Mouse (Mus musculus): ENCODE results near the gene Rps2. TPM values are rescaled to one million over a fixed set of nuclear protein-coding genes. Genes with fewer than 3 reads are reported as not detected.

Rps2 gene
- polyA plus RNA-seq, 1 experiment from 2014 or later = 1,299 TPM

- H3K4me2 ChIP-seq (replicated peaks; ENCODE audit: low read depth, low read length) = peak within 1 kb of the TSS; percentile 80
Observed at GRCm38 (mm10) chr17:24696011-24696697, 21.8 kb upstream of the Rps2 start, which contains the start of the genes Gfer and Noxo1. TSS of gene Gfer (minus strand) at chr17:24696156. TSS of gene Noxo1 (plus strand) at chr17:24696234.

GRCm38 (mm10) chr17:24697985-24698384 is 19.9 kb upstream of the Rps2 start:
- Histone ChIP-seq H3K27me3 (ENCODE audit: control insufficient read depth, insufficient read depth, low read length) (no peaks in the 10 kb centered on the region), H3K27ac (ENCODE audit: low read depth, low read length) (no peak overlapping the region), H3K9me3 (ENCODE audit: control insufficient read depth, low read length) (no peaks in the 10 kb centered on the region), H3K4me2 (replicated peaks; ENCODE audit: low read depth, low read length) (no peak overlapping the region), H3K4me3 (ENCODE audit: low read depth, low read length) (no peak overlapping the region), H3K9ac (ENCODE audit: low read depth, low read length) (no peak overlapping the region), H3K4me1 (replicated peaks; ENCODE audit: control insufficient read depth, insufficient read depth, low read length) (no peaks in the 10 kb centered on the region; the same call in 1 of the 2 replicates), H3K36me3 (ENCODE audit: control insufficient read depth, insufficient read depth, low read length) (peaks cover 8% of the 10 kb centered on the region; the same call in 1 of the 2 replicates)
- DNase-seq (ENCODE audit: low spot score) = no peak
- ATAC-seq (ENCODE audit: low FRiP score) = no peak
- 11% methylated on average over 5 of the region's 5 CpGs for WGBS

More at GRCm38 (mm10) chr17:24696011-24696697, 21.8 kb upstream of the Rps2 start, which contains the start of the genes Gfer and Noxo1:
- Histone ChIP-seq H3K4me1 (replicated peaks; ENCODE audit: control insufficient read depth, insufficient read depth, low read length) (no peaks in the 10 kb centered on the region; the same call in 1 of the 2 replicates), H3K9me3 (ENCODE audit: control insufficient read depth, low read length) (no peaks in the 10 kb centered on the region), H3K27me3 (ENCODE audit: control insufficient read depth, insufficient read depth, low read length) (no peaks in the 10 kb centered on the region), H3K36me3 (ENCODE audit: control insufficient read depth, insufficient read depth, low read length) (peaks cover 2% of the 10 kb centered on the region; the same call in 1 of the 2 replicates), H3K9ac (ENCODE audit: low read depth, low read length) (peak within 1 kb of the TSS; percentile 89), H3K4me3 (ENCODE audit: low read depth, low read length) (peak within 1 kb of the TSS; percentile 88), H3K27ac (ENCODE audit: low read depth, low read length) (peak within 1 kb of the TSS; percentile 83)
- ATAC-seq (ENCODE audit: low FRiP score) (peak; percentile 91), DNase-seq (ENCODE audit: low spot score) (peak; percentile 89)
- under 1% methylated on average over 55 of the region's 76 CpGs for WGBS

GRCm38 (mm10) chr17:24698715-24699114 is 19.2 kb upstream of the Rps2 start:
- no peak overlapping the region for H3K9ac ChIP-seq (ENCODE audit: low read depth, low read length)
- 61% methylated on average over 9 of the region's 9 CpGs for WGBS
- ATAC-seq (ENCODE audit: low FRiP score) (no peak), DNase-seq (ENCODE audit: low spot score) (no peak)
- no peak overlapping the region for H3K4me2 ChIP-seq (replicated peaks; ENCODE audit: low read depth, low read length)
- no peaks in the 10 kb centered on the region for H3K27me3 ChIP-seq (ENCODE audit: control insufficient read depth, insufficient read depth, low read length)
- H3K4me1 ChIP-seq (replicated peaks; ENCODE audit: control insufficient read depth, insufficient read depth, low read length) = no peaks in the 10 kb centered on the region; the same call in 1 of the 2 replicates
- no peaks in the 10 kb centered on the region for H3K9me3 ChIP-seq (ENCODE audit: control insufficient read depth, low read length)
- no peak overlapping the region for H3K27ac ChIP-seq (ENCODE audit: low read depth, low read length)
- H3K4me3 ChIP-seq (ENCODE audit: low read depth, low read length) = no peak overlapping the region
- H3K36me3 ChIP-seq (ENCODE audit: control insufficient read depth, insufficient read depth, low read length) = peaks cover 8% of the 10 kb centered on the region; the same call in 1 of the 2 replicates

GRCm38 (mm10) chr17:24699473-24699872 is 18.4 kb upstream of the Rps2 start:
- WGBS = 88% methylated on average over 2 of the region's 2 CpGs
- peaks cover 12% of the 10 kb centered on the region; the same call in 1 of the 2 replicates for H3K36me3 ChIP-seq (ENCODE audit: control insufficient read depth, insufficient read depth, low read length)

GRCm38 (mm10) chr17:24701251-24701650 is 16.7 kb upstream of the Rps2 start:
- Histone ChIP-seq H3K4me1 (replicated peaks; ENCODE audit: control insufficient read depth, insufficient read depth, low read length) (no peaks in the 10 kb centered on the region), H3K4me3 (ENCODE audit: low read depth, low read length) (no peak overlapping the region), H3K4me2 (replicated peaks; ENCODE audit: low read depth, low read length) (no peak overlapping the region), H3K9me3 (ENCODE audit: control insufficient read depth, low read length) (no peaks in the 10 kb centered on the region), H3K9ac (ENCODE audit: low read depth, low read length) (0 out of 2 replicates have a peak overlapping the region, but pooled peaks have one; percentile 5), H3K27ac (ENCODE audit: low read depth, low read length) (no peak overlapping the region), H3K36me3 (ENCODE audit: control insufficient read depth, insufficient read depth, low read length) (peaks cover 21% of the 10 kb centered on the region; the same call in 1 of the 2 replicates), H3K27me3 (ENCODE audit: control insufficient read depth, insufficient read depth, low read length) (no peaks in the 10 kb centered on the region)
- DNase-seq (ENCODE audit: low spot score) (no peak), ATAC-seq (ENCODE audit: low FRiP score) (no peak)
- 90% methylated on average over 9 of the region's 9 CpGs for WGBS

More at GRCm38 (mm10) chr17:24699473-24699872, 18.4 kb upstream of the Rps2 start:
- ATAC-seq (ENCODE audit: low FRiP score) (no peak), DNase-seq (ENCODE audit: low spot score) (no peak)
- no peaks in the 10 kb centered on the region for H3K27me3 ChIP-seq (ENCODE audit: control insufficient read depth, insufficient read depth, low read length)
- no peaks in the 10 kb centered on the region for H3K9me3 ChIP-seq (ENCODE audit: control insufficient read depth, low read length)
- H3K27ac ChIP-seq (ENCODE audit: low read depth, low read length) = no peak overlapping the region
- H3K9ac ChIP-seq (ENCODE audit: low read depth, low read length) = no peak overlapping the region
- no peaks in the 10 kb centered on the region; the same call in 1 of the 2 replicates for H3K4me1 ChIP-seq (replicated peaks; ENCODE audit: control insufficient read depth, insufficient read depth, low read length)
- H3K4me3 ChIP-seq (ENCODE audit: low read depth, low read length) = no peak overlapping the region
- no peak overlapping the region for H3K4me2 ChIP-seq (replicated peaks; ENCODE audit: low read depth, low read length)

- WGBS = 95% methylated on average over 3 of the region's 3 CpGs
- Histone ChIP-seq H3K27me3 (ENCODE audit: control insufficient read depth, insufficient read depth, low read length) (no peaks in the 10 kb centered on the region), H3K36me3 (ENCODE audit: control insufficient read depth, insufficient read depth, low read length) (peaks cover 21% of the 10 kb centered on the region; the same call in 1 of the 2 replicates), H3K4me1 (replicated peaks; ENCODE audit: control insufficient read depth, insufficient read depth, low read length) (no peaks in the 10 kb centered on the region; the same call in 1 of the 2 replicates), H3K4me3 (ENCODE audit: low read depth, low read length) (no peak overlapping the region), H3K9me3 (ENCODE audit: control insufficient read depth, low read length) (no peaks in the 10 kb centered on the region), H3K4me2 (replicated peaks; ENCODE audit: low read depth, low read length) (no peak overlapping the region), H3K9ac (ENCODE audit: low read depth, low read length) (no peak overlapping the region), H3K27ac (ENCODE audit: low read depth, low read length) (no peak overlapping the region)
- DNase-seq (ENCODE audit: low spot score) = no peak
- ATAC-seq (ENCODE audit: low FRiP score) = no peak
Observed at GRCm38 (mm10) chr17:24705821-24706220, 12.1 kb upstream of the Rps2 start.

- peak; percentile 98 for DNase-seq (ENCODE audit: low spot score)
- Histone ChIP-seq H3K4me1 (replicated peaks; ENCODE audit: control insufficient read depth, insufficient read depth, low read length) (no peaks in the 10 kb centered on the region; the same call in 1 of the 2 replicates), H3K4me3 (ENCODE audit: low read depth, low read length) (peak within 1 kb of the TSS; percentile 42), H3K4me2 (replicated peaks; ENCODE audit: low read depth, low read length) (peak within 1 kb of the TSS; percentile 55), H3K9me3 (ENCODE audit: control insufficient read depth, low read length) (no peaks in the 10 kb centered on the region), H3K36me3 (ENCODE audit: control insufficient read depth, insufficient read depth, low read length) (peaks cover 13% of the 10 kb centered on the region; the same call in 1 of the 2 replicates), H3K9ac (ENCODE audit: low read depth, low read length) (peak within 1 kb of the TSS; percentile 51), H3K27me3 (ENCODE audit: control insufficient read depth, insufficient read depth, low read length) (no peaks in the 10 kb centered on the region), H3K27ac (ENCODE audit: low read depth, low read length) (0 out of 2 replicates have a peak within 1 kb of the TSS, but pooled peaks have one; percentile 27)
- WGBS = 5% methylated on average over 32 of the region's 32 CpGs
- ATAC-seq (ENCODE audit: low FRiP score) = peak; percentile 86
Observed at GRCm38 (mm10) chr17:24706982-24707800, 10.7 kb upstream of the Rps2 start, which contains the start of gene Tbl3. TSS of gene Tbl3 (minus strand) at chr17:24707660.

GRCm38 (mm10) chr17:24707801-24708425 is 10.0 kb upstream of the Rps2 start:
- Histone ChIP-seq H3K27me3 (ENCODE audit: control insufficient read depth, insufficient read depth, low read length) (no peaks in the 10 kb centered on the region), H3K4me2 (replicated peaks; ENCODE audit: low read depth, low read length) (peak overlapping the region; percentile 55), H3K4me1 (replicated peaks; ENCODE audit: control insufficient read depth, insufficient read depth, low read length) (no peaks in the 10 kb centered on the region; the same call in 1 of the 2 replicates), H3K27ac (ENCODE audit: low read depth, low read length) (0 out of 2 replicates have a peak overlapping the region, but pooled peaks have one; percentile 27), H3K9ac (ENCODE audit: low read depth, low read length) (peak overlapping the region; percentile 51), H3K36me3 (ENCODE audit: control insufficient read depth, insufficient read depth, low read length) (peaks cover 13% of the 10 kb centered on the region; the same call in 1 of the 2 replicates), H3K4me3 (ENCODE audit: low read depth, low read length) (peak overlapping the region; percentile 42), H3K9me3 (ENCODE audit: control insufficient read depth, low read length) (no peaks in the 10 kb centered on the region)
- ATAC-seq (ENCODE audit: low FRiP score) (peak; percentile 63), DNase-seq (ENCODE audit: low spot score) (no peak)
- WGBS = 6% methylated on average over 24 of the region's 24 CpGs
